Mouse (Mus musculus) hindbrain, embryonic 14.5 days (tissue): ENCODE measurements around the gene Cfap57. TPM values are rescaled to one million over a fixed set of nuclear protein-coding genes. Genes with fewer than 3 reads are reported as not detected.

ENCODE experiments used
- ATAC-seq: fragments of 200-750 bp; cut with Nextera tagmentation; 2 replicates; pipeline ENCODE4 v1.8.0; 2017; ENCODE audit warnings: moderate number of reproducible peaks, mild to moderate bottlenecking, moderate TSS enrichment, moderate library complexity; ENCODE audit not compliant: low FRiP score
- DNase-seq: peaks from one replicate; pipeline ENCODE4 v3.0.0-alpha.2; 2015; ENCODE audit warnings: low spot score
- H3K27ac ChIP-seq: fragments of 300-500 bp; sonication (generic); 2 replicates; pipeline ENCODE4 v1.5.1; 2014; ENCODE audit warnings: mild to moderate bottlenecking, moderate library complexity
- H3K27me3 ChIP-seq: fragments of 300-500 bp; sonication (generic); 2 replicates; pipeline ENCODE4 v1.6.1; 2014; ENCODE audit warnings: mild to moderate bottlenecking, low read length, mixed read lengths; ENCODE audit not compliant: control insufficient read depth, insufficient read depth
- H3K36me3 ChIP-seq: fragments of 300-500 bp; sonication (generic); replicated peaks from 2 replicates; pipeline ENCODE4 v1.6.1; 2014; ENCODE audit not compliant: control insufficient read depth, insufficient read depth
- H3K4me1 ChIP-seq: fragments of 300-500 bp; sonication (generic); replicated peaks from 2 replicates; pipeline ENCODE4 v1.6.1; 2014; ENCODE audit warnings: antibody characterized with exemption, low read length, mixed read lengths; ENCODE audit not compliant: control insufficient read depth, insufficient read depth
- H3K4me2 ChIP-seq: fragments of 300-500 bp; sonication (generic); replicated peaks from 2 replicates; pipeline ENCODE4 v1.6.1; 2014; ENCODE audit warnings: mild to moderate bottlenecking, moderate library complexity
- H3K4me3 ChIP-seq: fragments of 300-500 bp; sonication (generic); replicated peaks from 2 replicates; pipeline ENCODE4 v1.5.1; 2014; ENCODE audit warnings: mild to moderate bottlenecking, low read length
- H3K9ac ChIP-seq: fragments of 300-500 bp; sonication (generic); 2 replicates; pipeline ENCODE4 v1.6.1; 2014
- H3K9me3 ChIP-seq: fragments of 300-500 bp; sonication (generic); 2 replicates; pipeline ENCODE4 v1.6.1; 2016; ENCODE audit warnings: low read length; ENCODE audit not compliant: control insufficient read depth
- WGBS: fragments of 180-500 bp; shearing (Covaris S2); extraction: QIAGEN DNeasy Blood & Tissue Kit; methylation state at CpG from one replicate; pipeline ENCODE4 v1.1.7; 2014; 5-methylcytosine and 5-hydroxymethylcytosine counted together
- polyA plus RNA-seq: library from polyadenylated mRNA; unstranded; fragments of >200 nt; fragmentation: Nextera tagmentation; extraction: Ambion mirVana; gene quantifications from 2 replicates; pipeline ENCODE4 v1.2.1, GENCODE M21; 2014

Cfap57 gene
- polyA plus RNA-seq, 1 experiment from 2014 or later, result 3.1 TPM

GRCm38 (mm10) chr4:118527720-118528119 lies 92.9 kb downstream of the Cfap57 start:
- Histone ChIP-seq H3K27ac (no peak overlapping the region), H3K9ac (no peak overlapping the region), H3K36me3 (no peaks in the 10 kb centered on the region), H3K4me3 (no peak overlapping the region), H3K27me3 (no peaks in the 10 kb centered on the region; the same call in 1 of the 2 replicates), H3K9me3 (no peaks in the 10 kb centered on the region), H3K4me1 (no peaks in the 10 kb centered on the region), H3K4me2 (no peak overlapping the region)
- DNase-seq (no peak), ATAC-seq (no peak)
- WGBS, result 84% methylated on average over 6 of the region's 6 CpGs

GRCm38 (mm10) chr4:118527335-118527681 lies 93.3 kb downstream of the Cfap57 start:
- Histone ChIP-seq H3K4me2 (no peak overlapping the region), H3K9ac (no peak overlapping the region), H3K9me3 (no peaks in the 10 kb centered on the region), H3K27ac (no peak overlapping the region), H3K4me1 (no peaks in the 10 kb centered on the region), H3K36me3 (no peaks in the 10 kb centered on the region), H3K27me3 (no peaks in the 10 kb centered on the region; the same call in 1 of the 2 replicates), H3K4me3 (no peak overlapping the region)
- 46% methylated on average over 5 of the region's 5 CpGs for whole genome bisulfite sequencing
- no peak for DNase-seq
- no peak for ATAC-seq

- Histone ChIP-seq H3K9me3 (no peaks in the 10 kb centered on the region), H3K9ac (no peak within 1 kb of the TSS), H3K4me3 (no peak within 1 kb of the TSS), H3K27me3 (no peaks in the 10 kb centered on the region; the same call in 1 of the 2 replicates), H3K27ac (no peak within 1 kb of the TSS), H3K4me1 (no peaks in the 10 kb centered on the region), H3K36me3 (no peaks in the 10 kb centered on the region), H3K4me2 (no peak within 1 kb of the TSS)
- DNase-seq (no peak), ATAC-seq (no peak)
- WGBS, result 45% methylated on average over 17 of the region's 17 CpGs
Measured at GRCm38 (mm10) chr4:118526408-118527334, 93.9 kb downstream of the Cfap57 start, which contains the start of gene 2610528J11Rik. Gene 2610528J11Rik, plus strand, starts transcription at chr4:118526999.

- H3K27me3 ChIP-seq, result no peaks in the 10 kb centered on the region; the same call in 1 of the 2 replicates
- no peak overlapping the region for H3K27ac ChIP-seq
- H3K36me3 ChIP-seq, result no peaks in the 10 kb centered on the region
- no peak overlapping the region for H3K4me3 ChIP-seq
- no peak for ATAC-seq
- no peak overlapping the region for H3K9ac ChIP-seq
- DNase-seq, result no peak
- H3K9me3 ChIP-seq, result no peaks in the 10 kb centered on the region
- no peaks in the 10 kb centered on the region for H3K4me1 ChIP-seq
- 75% methylated on average over 3 of the region's 3 CpGs for WGBS
- H3K4me2 ChIP-seq, result no peak overlapping the region
Measured at GRCm38 (mm10) chr4:118525779-118526178, 94.8 kb downstream of the Cfap57 start.

GRCm38 (mm10) chr4:118523976-118524375 lies 96.6 kb downstream of the Cfap57 start:
- no peaks in the 10 kb centered on the region; the same call in 1 of the 2 replicates for H3K27me3 ChIP-seq
- H3K4me3 ChIP-seq, result no peak overlapping the region
- H3K9me3 ChIP-seq, result no peaks in the 10 kb centered on the region
- H3K4me2 ChIP-seq, result no peak overlapping the region
- no peak overlapping the region for H3K27ac ChIP-seq
- H3K4me1 ChIP-seq, result no peaks in the 10 kb centered on the region
- DNase-seq (no peak), ATAC-seq (no peak)
- no peak overlapping the region for H3K9ac ChIP-seq
- H3K36me3 ChIP-seq, result no peaks in the 10 kb centered on the region
- 66% methylated on average over 7 of the region's 7 CpGs for WGBS

- Histone ChIP-seq H3K4me1 (0 out of 2 replicates have a peak, but pooled peaks cover 4% of the 10 kb centered on the region), H3K27me3 (no peaks in the 10 kb centered on the region; the same call in 1 of the 2 replicates), H3K4me2 (no peak overlapping the region), H3K36me3 (no peaks in the 10 kb centered on the region), H3K9me3 (no peaks in the 10 kb centered on the region), H3K4me3 (no peak overlapping the region), H3K27ac (no peak overlapping the region), H3K9ac (no peak overlapping the region)
- DNase-seq (no peak), ATAC-seq (no peak)
- 89% methylated on average over 7 of the region's 7 CpGs for WGBS
Measured at GRCm38 (mm10) chr4:118522248-118522647, 98.3 kb downstream of the Cfap57 start.

- H3K36me3 ChIP-seq, result no peaks in the 10 kb centered on the region
- H3K9ac ChIP-seq, result no peak overlapping the region
- DNase-seq (no peak), ATAC-seq (no peak)
- no peaks in the 10 kb centered on the region; the same call in 1 of the 2 replicates for H3K27me3 ChIP-seq
- no peak overlapping the region for H3K4me3 ChIP-seq
- H3K4me1 ChIP-seq, result 0 out of 2 replicates have a peak, but pooled peaks cover 4% of the 10 kb centered on the region
- 69% methylated on average over 5 of the region's 5 CpGs for WGBS
- H3K4me2 ChIP-seq, result no peak overlapping the region
- no peak overlapping the region for H3K27ac ChIP-seq
- H3K9me3 ChIP-seq, result no peaks in the 10 kb centered on the region
Measured at GRCm38 (mm10) chr4:118518208-118518607, 102.4 kb downstream of the Cfap57 start.

- Histone ChIP-seq H3K4me1 (0 out of 2 replicates have a peak, but pooled peaks cover 4% of the 10 kb centered on the region), H3K9ac (no peak overlapping the region), H3K9me3 (no peaks in the 10 kb centered on the region), H3K4me3 (no peak overlapping the region), H3K27me3 (no peaks in the 10 kb centered on the region; the same call in 1 of the 2 replicates), H3K4me2 (0 out of 2 replicates have a peak overlapping the region, but pooled peaks have one; percentile 23), H3K27ac (no peak overlapping the region), H3K36me3 (no peaks in the 10 kb centered on the region)
- no peak for DNase-seq
- ATAC-seq, result no peak
- WGBS, result 30% methylated on average over 16 of the region's 16 CpGs
Measured at GRCm38 (mm10) chr4:118517497-118518146, 103.0 kb downstream of the Cfap57 start.
